Mouse (Mus musculus): ENCODE measurements around the gene Efna3. TPM values are rescaled to one million over a fixed set of nuclear protein-coding genes. Genes with fewer than 3 reads are reported as not detected.

Efna3 gene
- polyA plus RNA-seq, 1 experiment from 2014 or later, result 30.1 TPM

DNA sequence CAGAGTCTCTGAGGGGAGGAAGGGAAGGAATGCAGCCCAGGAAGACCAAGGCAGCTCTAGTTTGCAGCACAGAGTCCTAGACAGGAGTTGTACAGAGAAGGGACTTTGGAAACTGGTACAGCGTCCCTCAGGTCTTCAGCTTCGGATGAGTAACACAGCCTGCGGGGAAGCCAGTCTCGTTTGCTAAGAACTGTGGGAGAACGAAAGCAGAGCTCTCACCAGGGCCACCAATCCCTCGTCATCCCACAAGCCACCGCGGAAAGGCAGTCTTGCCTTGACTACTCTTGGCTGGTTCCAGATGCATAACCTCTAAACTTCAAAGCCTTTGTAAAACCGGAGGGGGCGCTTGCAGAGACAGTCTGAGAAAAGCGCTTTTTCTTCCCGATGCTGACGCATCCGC is 23.3 kb downstream of the Efna3 start:
- ATAC-seq (no peak), DNase-seq (ENCODE audit: low spot score) (peak; percentile 46)
- peak overlapping the region; percentile 37 for H3K4me2 ChIP-seq (ENCODE audit: low read length)
- 0 out of 2 replicates have a peak overlapping the region, but pooled peaks have one; percentile 6 for H3K4me3 ChIP-seq (ENCODE audit: low read depth, low read length)
- H3K27ac ChIP-seq (ENCODE audit: low read depth, low read length), result no peak overlapping the region
- H3K9ac ChIP-seq (ENCODE audit: low read length), result peak overlapping the region; percentile 29; the same call in 1 of the 2 replicates
- H3K36me3 ChIP-seq (ENCODE audit: control insufficient read depth, insufficient read depth, low read length), result no peaks in the 10 kb centered on the region
- no peaks in the 10 kb centered on the region for H3K4me1 ChIP-seq (ENCODE audit: control insufficient read depth, insufficient read depth, low read length)
- WGBS, result 11% methylated on average over 14 of the region's 14 CpGs
- 0 out of 2 replicates have a peak, but pooled peaks cover 2% of the 10 kb centered on the region for H3K27me3 ChIP-seq (replicated peaks; ENCODE audit: control insufficient read depth, insufficient read depth, low read length)
- H3K9me3 ChIP-seq (replicated peaks; ENCODE audit: control insufficient read depth, low read length), result no peaks in the 10 kb centered on the region

DNA sequence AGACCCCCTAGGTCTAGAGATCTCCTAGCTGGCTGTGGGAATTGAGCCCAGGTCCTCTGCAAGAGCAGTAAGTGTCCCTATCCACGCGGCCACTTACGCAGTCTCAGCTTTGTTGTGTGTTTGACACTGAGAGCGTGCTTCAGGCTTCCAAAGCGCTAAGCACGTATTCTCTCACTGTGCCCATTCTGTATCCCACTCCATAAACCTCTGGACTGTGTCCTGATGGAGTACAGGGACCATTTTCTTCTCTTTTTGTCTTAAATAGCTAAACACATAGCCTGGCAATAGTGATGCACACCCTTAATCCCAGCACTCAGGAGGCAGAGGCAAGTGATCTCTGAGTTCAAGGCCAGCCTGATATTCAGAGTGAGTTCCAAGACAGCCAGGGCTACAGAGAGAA is 23.9 kb downstream of the Efna3 start:
- no peak for ATAC-seq
- Histone ChIP-seq H3K4me3 (ENCODE audit: low read depth, low read length) (no peak overlapping the region), H3K27me3 (replicated peaks; ENCODE audit: control insufficient read depth, insufficient read depth, low read length) (0 out of 2 replicates have a peak, but pooled peaks cover 2% of the 10 kb centered on the region), H3K36me3 (ENCODE audit: control insufficient read depth, insufficient read depth, low read length) (no peaks in the 10 kb centered on the region), H3K27ac (ENCODE audit: low read depth, low read length) (no peak overlapping the region), H3K9ac (ENCODE audit: low read length) (no peak overlapping the region), H3K9me3 (replicated peaks; ENCODE audit: control insufficient read depth, low read length) (no peaks in the 10 kb centered on the region), H3K4me2 (ENCODE audit: low read length) (no peak overlapping the region), H3K4me1 (ENCODE audit: control insufficient read depth, insufficient read depth, low read length) (no peaks in the 10 kb centered on the region)
- 68% methylated on average over 6 of the region's 6 CpGs for WGBS
- DNase-seq (ENCODE audit: low spot score), result no peak

DNA sequence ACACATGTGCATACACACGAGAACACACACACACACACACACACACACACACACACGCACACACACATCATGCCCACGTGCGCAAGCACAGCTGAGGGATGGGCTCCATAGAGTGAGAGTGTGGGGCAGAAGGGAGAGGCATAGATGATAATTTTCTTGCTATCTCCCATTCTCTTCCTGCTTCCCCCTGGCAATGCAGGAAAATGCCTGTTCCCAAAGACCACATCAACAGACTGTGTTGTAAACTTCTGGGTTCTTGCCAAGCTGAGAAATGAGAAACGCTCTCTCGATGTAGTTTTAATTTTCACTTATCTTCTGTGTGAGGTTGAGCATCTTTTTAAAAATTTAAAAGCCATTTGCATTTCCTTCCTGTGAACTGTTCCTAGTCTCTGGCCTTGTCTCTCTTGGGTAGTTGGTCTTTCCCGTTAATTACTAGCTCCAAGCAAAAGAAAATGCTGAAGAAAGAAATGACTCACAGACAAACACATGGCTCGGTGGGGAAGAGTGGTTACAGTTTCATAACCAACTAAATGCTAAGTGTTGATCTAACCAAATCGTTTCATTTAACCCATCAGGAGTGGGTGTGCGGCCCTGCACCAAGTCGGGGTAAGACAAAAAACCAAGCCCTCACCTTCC is 25.9 kb downstream of the Efna3 start:
- no peak overlapping the region for H3K9ac ChIP-seq (ENCODE audit: low read length)
- ATAC-seq, result no peak
- no peaks in the 10 kb centered on the region for H3K36me3 ChIP-seq (ENCODE audit: control insufficient read depth, insufficient read depth, low read length)
- WGBS, result 83% methylated on average over 11 of the region's 11 CpGs
- H3K27me3 ChIP-seq (replicated peaks; ENCODE audit: control insufficient read depth, insufficient read depth, low read length), result 0 out of 2 replicates have a peak, but pooled peaks cover 2% of the 10 kb centered on the region
- DNase-seq (ENCODE audit: low spot score), result peak; percentile 32
- H3K27ac ChIP-seq (ENCODE audit: low read depth, low read length), result no peak overlapping the region
- no peak overlapping the region for H3K4me3 ChIP-seq (ENCODE audit: low read depth, low read length)
- no peak overlapping the region for H3K4me2 ChIP-seq (ENCODE audit: low read length)
- no peaks in the 10 kb centered on the region for H3K4me1 ChIP-seq (ENCODE audit: control insufficient read depth, insufficient read depth, low read length)
- no peaks in the 10 kb centered on the region for H3K9me3 ChIP-seq (replicated peaks; ENCODE audit: control insufficient read depth, low read length)

DNA sequence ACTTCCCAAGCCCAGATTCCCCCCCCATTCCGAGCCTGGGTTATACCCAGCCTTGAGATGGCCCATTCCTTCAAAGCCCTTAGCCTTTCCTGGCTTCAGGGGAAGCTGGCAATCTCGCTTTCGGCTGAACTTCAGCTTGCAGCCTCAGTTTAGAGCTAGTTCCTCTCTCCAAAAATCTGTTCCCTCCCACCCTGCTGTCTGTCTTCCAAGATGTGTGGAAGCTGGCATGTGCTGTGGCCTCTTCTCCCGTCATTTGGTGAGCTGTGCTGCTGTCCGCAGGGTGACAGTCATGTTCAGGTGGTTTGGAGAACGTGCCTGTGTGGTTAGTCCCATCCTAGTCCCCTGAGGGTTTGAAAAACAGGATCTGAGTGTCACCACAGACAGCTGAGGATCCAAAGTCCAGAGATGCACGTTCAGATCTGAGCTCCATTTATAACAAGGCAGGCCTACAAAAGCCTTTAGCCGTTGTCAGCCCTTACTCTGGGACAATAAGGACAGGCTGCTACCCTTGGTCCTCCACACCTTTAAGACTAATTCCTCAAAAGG is 27.0 kb downstream of the Efna3 start:
- no peak overlapping the region for H3K4me2 ChIP-seq (ENCODE audit: low read length)
- ATAC-seq (no peak), DNase-seq (ENCODE audit: low spot score) (no peak)
- H3K36me3 ChIP-seq (ENCODE audit: control insufficient read depth, insufficient read depth, low read length), result no peaks in the 10 kb centered on the region
- no peak overlapping the region for H3K4me3 ChIP-seq (ENCODE audit: low read depth, low read length)
- no peak overlapping the region for H3K27ac ChIP-seq (ENCODE audit: low read depth, low read length)
- 0 out of 2 replicates have a peak, but pooled peaks cover 2% of the 10 kb centered on the region for H3K27me3 ChIP-seq (replicated peaks; ENCODE audit: control insufficient read depth, insufficient read depth, low read length)
- H3K9ac ChIP-seq (ENCODE audit: low read length), result no peak overlapping the region
- 82% methylated on average over 8 of the region's 8 CpGs for WGBS
- no peaks in the 10 kb centered on the region for H3K9me3 ChIP-seq (replicated peaks; ENCODE audit: control insufficient read depth, low read length)
- H3K4me1 ChIP-seq (ENCODE audit: control insufficient read depth, insufficient read depth, low read length), result no peaks in the 10 kb centered on the region

DNA sequence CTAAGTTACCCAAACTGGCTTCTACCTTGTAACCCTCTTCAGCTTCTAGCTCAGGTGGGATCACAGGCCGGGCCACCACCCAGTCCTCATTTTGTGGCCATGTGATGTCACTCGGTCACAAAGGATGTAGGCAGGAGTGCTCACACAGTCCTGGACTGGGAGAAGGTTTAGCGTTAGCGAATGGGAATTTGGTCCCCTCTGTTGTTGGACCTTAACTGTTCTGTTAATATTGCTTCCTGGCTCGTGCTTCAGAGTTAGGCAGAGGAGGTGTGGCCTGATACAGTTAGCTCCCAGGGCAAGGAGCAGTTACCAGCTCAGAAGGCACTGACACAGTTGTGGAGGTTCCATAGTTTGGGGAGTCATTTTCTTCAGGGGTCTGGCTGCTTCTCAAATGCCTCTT is 28.6 kb downstream of the Efna3 start:
- no peak overlapping the region for H3K4me2 ChIP-seq (ENCODE audit: low read length)
- ATAC-seq, result no peak
- 82% methylated on average over 5 of the region's 5 CpGs for WGBS
- no peaks in the 10 kb centered on the region for H3K27me3 ChIP-seq (replicated peaks; ENCODE audit: control insufficient read depth, insufficient read depth, low read length)
- H3K36me3 ChIP-seq (ENCODE audit: control insufficient read depth, insufficient read depth, low read length), result no peaks in the 10 kb centered on the region
- no peak overlapping the region for H3K9ac ChIP-seq (ENCODE audit: low read length)
- no peak for DNase-seq (ENCODE audit: low spot score)
- H3K9me3 ChIP-seq (replicated peaks; ENCODE audit: control insufficient read depth, low read length), result no peaks in the 10 kb centered on the region
- H3K27ac ChIP-seq (ENCODE audit: low read depth, low read length), result no peak overlapping the region
- H3K4me1 ChIP-seq (ENCODE audit: control insufficient read depth, insufficient read depth, low read length), result no peaks in the 10 kb centered on the region
- H3K4me3 ChIP-seq (ENCODE audit: low read depth, low read length), result no peak overlapping the region

DNA sequence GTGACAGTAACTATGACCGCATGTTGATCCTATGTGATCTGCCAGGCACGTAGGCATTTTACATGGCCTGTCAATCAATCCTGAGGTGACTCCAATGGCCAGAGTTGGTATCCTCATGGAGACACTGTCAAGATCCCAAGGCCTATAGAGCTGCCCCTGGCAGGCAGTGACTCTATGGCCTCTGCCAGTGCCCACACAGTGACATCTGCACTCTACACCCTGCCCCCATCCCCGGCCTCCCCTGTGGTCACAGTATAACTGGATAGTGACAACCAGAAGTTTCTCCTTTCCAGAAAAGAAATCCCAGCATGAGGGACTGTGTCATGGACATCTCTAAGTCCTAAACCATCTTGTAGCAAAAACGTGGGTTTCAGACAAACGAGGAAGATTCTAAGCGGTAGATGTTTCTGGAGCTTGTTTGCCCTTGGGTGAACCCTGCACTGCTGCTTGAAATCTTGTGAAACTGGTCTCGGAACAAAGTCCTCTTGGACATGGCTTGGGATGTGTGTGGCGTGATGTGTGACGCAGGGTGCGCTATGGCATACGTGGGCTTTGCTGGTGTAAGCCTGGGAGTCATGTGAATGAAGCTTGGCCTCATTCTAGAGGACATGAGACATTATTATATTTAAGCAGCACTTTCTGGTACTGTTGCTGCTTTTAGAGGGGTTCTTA is 29.4 kb downstream of the Efna3 start:
- no peak overlapping the region for H3K9ac ChIP-seq (ENCODE audit: low read length)
- DNase-seq (ENCODE audit: low spot score) (no peak), ATAC-seq (no peak)
- no peak overlapping the region for H3K4me3 ChIP-seq (ENCODE audit: low read depth, low read length)
- H3K27me3 ChIP-seq (replicated peaks; ENCODE audit: control insufficient read depth, insufficient read depth, low read length), result no peaks in the 10 kb centered on the region
- H3K27ac ChIP-seq (ENCODE audit: low read depth, low read length), result no peak overlapping the region
- no peak overlapping the region for H3K4me2 ChIP-seq (ENCODE audit: low read length)
- WGBS, result 93% methylated on average over 11 of the region's 11 CpGs
- no peaks in the 10 kb centered on the region for H3K4me1 ChIP-seq (ENCODE audit: control insufficient read depth, insufficient read depth, low read length)
- H3K36me3 ChIP-seq (ENCODE audit: control insufficient read depth, insufficient read depth, low read length), result no peaks in the 10 kb centered on the region
- no peaks in the 10 kb centered on the region for H3K9me3 ChIP-seq (replicated peaks; ENCODE audit: control insufficient read depth, low read length)

DNA sequence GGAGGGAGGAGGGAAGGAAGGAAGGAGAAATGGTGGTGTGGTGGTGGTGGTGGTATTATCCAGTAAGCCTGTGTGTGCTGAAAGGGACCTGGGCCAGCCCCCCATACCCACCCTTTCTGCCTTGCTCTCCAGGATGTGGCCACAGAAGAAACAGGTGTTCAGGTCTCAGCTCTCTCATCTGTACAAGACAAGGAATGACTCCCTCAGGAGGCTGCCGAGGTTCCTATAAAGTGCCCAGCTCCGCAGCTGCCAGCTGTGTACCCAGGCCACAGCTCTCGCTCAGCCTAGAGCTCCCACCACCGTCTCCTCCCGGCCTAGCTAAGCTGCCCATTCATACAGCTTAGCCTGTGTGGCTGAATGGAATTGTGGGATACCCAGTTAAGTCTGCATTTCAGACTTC is 30.5 kb downstream of the Efna3 start:
- Histone ChIP-seq H3K36me3 (ENCODE audit: control insufficient read depth, insufficient read depth, low read length) (no peaks in the 10 kb centered on the region), H3K9me3 (replicated peaks; ENCODE audit: control insufficient read depth, low read length) (no peaks in the 10 kb centered on the region), H3K27ac (ENCODE audit: low read depth, low read length) (no peak overlapping the region), H3K27me3 (replicated peaks; ENCODE audit: control insufficient read depth, insufficient read depth, low read length) (no peaks in the 10 kb centered on the region), H3K4me3 (ENCODE audit: low read depth, low read length) (no peak overlapping the region), H3K9ac (ENCODE audit: low read length) (no peak overlapping the region), H3K4me1 (ENCODE audit: control insufficient read depth, insufficient read depth, low read length) (no peaks in the 10 kb centered on the region), H3K4me2 (ENCODE audit: low read length) (no peak overlapping the region)
- DNase-seq (ENCODE audit: low spot score) (no peak), ATAC-seq (no peak)
- WGBS, result 63% methylated on average over 5 of the region's 5 CpGs

DNA sequence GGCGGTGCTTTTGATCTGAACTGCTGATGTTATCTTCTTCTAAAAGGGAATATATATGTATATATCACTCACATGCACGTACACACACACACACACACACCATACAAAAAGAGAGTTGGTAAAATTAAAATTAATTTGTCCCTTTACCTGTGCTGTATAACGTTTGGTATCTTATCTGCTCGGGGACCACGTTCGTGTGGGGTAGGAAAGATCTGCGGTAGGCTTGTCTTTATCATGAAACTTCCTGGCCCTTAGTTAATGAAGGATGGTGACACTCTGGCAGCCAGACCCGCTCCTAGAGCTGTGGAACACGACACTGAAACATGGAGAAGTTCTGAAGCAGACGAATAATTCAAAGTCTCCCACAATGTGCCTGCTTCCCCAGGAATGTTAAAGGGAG is 30.9 kb downstream of the Efna3 start:
- 84% methylated on average over 10 of the region's 10 CpGs for WGBS

DNA sequence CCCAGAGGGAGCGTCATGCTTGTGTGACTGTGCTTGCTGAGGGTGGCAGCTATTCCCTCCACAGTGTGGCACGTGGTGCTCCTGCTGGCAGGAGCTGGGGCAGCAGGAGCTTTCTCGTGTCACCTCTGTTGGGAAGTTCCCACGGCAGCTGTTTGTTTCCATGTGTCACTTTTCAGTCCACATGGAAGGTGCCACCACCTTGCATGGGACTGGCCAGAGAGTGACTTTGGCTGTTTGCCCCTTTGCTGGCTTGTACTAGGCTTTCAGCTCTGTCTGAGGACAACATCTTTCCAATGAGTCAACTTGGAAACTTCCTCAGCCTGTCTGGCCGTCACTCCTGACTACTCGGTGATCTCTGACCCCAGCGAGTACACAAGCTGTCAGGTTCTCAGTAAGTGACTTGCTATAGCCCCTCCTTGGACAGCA is 34.2 kb downstream of the Efna3 start:
- Histone ChIP-seq H3K27ac (ENCODE audit: low read depth, low read length) (no peak overlapping the region), H3K4me1 (ENCODE audit: control insufficient read depth, insufficient read depth, low read length) (no peaks in the 10 kb centered on the region), H3K9me3 (replicated peaks; ENCODE audit: control insufficient read depth, low read length) (no peaks in the 10 kb centered on the region), H3K4me2 (ENCODE audit: low read length) (no peak overlapping the region), H3K36me3 (ENCODE audit: control insufficient read depth, insufficient read depth, low read length) (no peaks in the 10 kb centered on the region), H3K4me3 (ENCODE audit: low read depth, low read length) (no peak overlapping the region), H3K9ac (ENCODE audit: low read length) (no peak overlapping the region), H3K27me3 (replicated peaks; ENCODE audit: control insufficient read depth, insufficient read depth, low read length) (no peaks in the 10 kb centered on the region)
- ATAC-seq (no peak), DNase-seq (ENCODE audit: low spot score) (no peak)
- 63% methylated on average over 7 of the region's 7 CpGs for WGBS

More for the DNA sequence above, 30.9 kb downstream of the Efna3 start:
- Histone ChIP-seq H3K4me2 (ENCODE audit: low read length) (no peak overlapping the region), H3K36me3 (ENCODE audit: control insufficient read depth, insufficient read depth, low read length) (no peaks in the 10 kb centered on the region), H3K4me3 (ENCODE audit: low read depth, low read length) (no peak overlapping the region), H3K27me3 (replicated peaks; ENCODE audit: control insufficient read depth, insufficient read depth, low read length) (no peaks in the 10 kb centered on the region), H3K4me1 (ENCODE audit: control insufficient read depth, insufficient read depth, low read length) (no peaks in the 10 kb centered on the region), H3K9me3 (replicated peaks; ENCODE audit: control insufficient read depth, low read length) (no peaks in the 10 kb centered on the region), H3K27ac (ENCODE audit: low read depth, low read length) (no peak overlapping the region), H3K9ac (ENCODE audit: low read length) (no peak overlapping the region)
- DNase-seq (ENCODE audit: low spot score) (no peak), ATAC-seq (no peak)
